Mouse (Mus musculus) mammary gland, adult 2 months (tissue): ENCODE results near the gene Gm10128. TPM values are rescaled to one million over a fixed set of nuclear protein-coding genes. Genes with fewer than 3 reads are reported as not detected.

Experiments
- polyA plus RNA-seq: library from polyadenylated mRNA; depleted of rRNA; stranded (reverse); fragments of >200 nt; gene quantifications from 2 replicates; pipeline ENCODE4 v1.2.3, GENCODE M21; 2012; ENCODE audit warnings: low replicate concordance; rRNA removed

Gm10128 gene
- polyA plus RNA-seq, result not detected in 2 replicates

DNA sequence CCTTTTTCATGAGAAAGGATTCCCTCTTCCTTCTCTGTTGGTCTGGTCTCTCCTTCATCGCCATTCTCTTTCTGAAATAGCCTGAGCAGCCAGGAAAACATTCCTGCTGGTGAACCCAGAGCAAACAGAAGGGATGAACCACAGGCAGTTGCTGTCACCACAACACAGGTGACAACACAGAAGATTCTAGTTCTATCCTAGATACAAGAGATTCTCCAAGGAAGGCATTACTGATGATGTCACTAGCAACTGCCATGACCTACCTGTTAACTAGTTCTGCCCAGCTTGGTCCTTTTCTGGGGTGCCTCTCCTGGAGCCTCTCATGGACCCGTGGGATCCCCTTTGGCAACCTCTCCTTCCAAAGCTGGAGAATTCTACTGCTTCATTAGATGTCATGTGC is at the start of gene Gm10128:
Gm10128 (minus strand) TSS at position 101 of the 400 bp plus-strand sequence.

DNA sequence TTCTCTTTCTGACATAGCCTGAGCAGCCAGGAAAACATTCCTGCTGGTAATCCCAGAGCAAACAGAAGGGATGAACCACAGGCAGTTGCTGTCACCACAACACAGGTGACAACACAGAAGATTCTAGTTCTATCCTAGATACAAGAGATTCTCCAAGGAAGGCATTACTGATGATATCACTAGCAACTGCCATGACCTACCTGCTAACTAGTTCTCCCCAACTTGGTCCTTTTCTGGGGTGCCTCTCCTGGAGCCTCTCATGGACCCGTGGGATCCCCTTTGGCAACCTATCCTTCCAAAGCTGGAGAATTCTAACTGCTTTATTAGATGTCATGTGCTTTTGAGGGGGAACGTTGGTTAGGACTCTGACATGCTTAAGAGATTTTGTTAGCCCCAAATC is 48.3 kb downstream of the Gm10128 start, which contains the start of gene Gm10338:
Gm10338 (minus strand) TSS at position 101 of the 400 bp plus-strand sequence.

Other genes with a start within 250 kb of the Gm10128 start
- gene Gm3755, start 193.1 kb downstream of the Gm10128 start, polyA plus RNA-seq, result not detected in 2 replicates
- gene Gm3752, start 160.2 kb downstream of the Gm10128 start, polyA plus RNA-seq, result not detected in 2 replicates
- 0.11 and 0.22 TPM in 2 replicates for gene Gm3558, start 75.4 kb downstream of the Gm10128 start, polyA plus RNA-seq
- not detected in 2 replicates for gene Gm10338, start 48.4 kb downstream of the Gm10128 start, polyA plus RNA-seq
- not detected in 2 replicates for gene Gm26661, start 147.6 kb upstream of the Gm10128 start, polyA plus RNA-seq
- 21.2 and 25.4 TPM in 2 replicates for gene Flnb, start 174.0 kb upstream of the Gm10128 start, polyA plus RNA-seq